In genomic region chr4:82271547-82271946, GRCm38 (mm10) we compare ENCODE assay signal across 14 mouse cellular contexts.
A peak's percentile ranks its signal among the peaks of the same experiment; 100 is the strongest.
DNase-seq lines count a peak whose midpoint lies in the region; ATAC-seq and TF ChIP-seq lines count a peak whose summit lies in the region.
"Had no signal": no experiment of that assay in that cellular context is flagged by ENCODE, and none has a peak within 500 bp of the region (broad histone marks: within the 10 kb centered on the region; RNA-seq: fewer than 3 reads in every experiment).

No protein-coding gene starts in this region.

- WGBS in lung, embryonic 15.5 days = 46% methylated on average over 3 of the region's 3 CpGs
- 56% methylated on average over 3 of the region's 3 CpGs for WGBS in hindbrain, embryonic 11.5 days

- no peak for DNase-seq in gastrocnemius, adult 2 months
- no peak for DNase-seq in gastrocnemius, postnatal 36 days
- DNase-seq in lung, postnatal 4 days = no peak
- DNase-seq in hindbrain, embryonic 11.5 days (ENCODE audit: low spot score) = no peak
- DNase-seq in retina, embryonic 14.5 days (ENCODE audit: low spot score) = peak; percentile 54
- DNase-seq in adrenal gland, postnatal 4 days (ENCODE audit: low spot score in 2 of 2) = no peak
- DNase-seq in urinary bladder, adult 2 months (ENCODE audit: low spot score) = no peak
- DNase-seq: adrenal gland, postnatal 10 days; B cell, adult 2 months; cerebellum, adult 9-11 months had no signal

- H3K9ac ChIP-seq in lung, embryonic 15.5 days = no peak overlapping the region
- H3K9ac ChIP-seq in hindbrain, embryonic 11.5 days (ENCODE audit: low read depth, low read length) = no peak overlapping the region
- H3K9ac ChIP-seq: hindbrain, embryonic 15.5 days; limb, embryonic 12.5 days had no signal

- peak; percentile 15; the same call in 1 of the 2 replicates for TF ChIP-seq CTCF in gastrocnemius, adult 2 months (IDR thresholded peaks at IDR 0.05)

- no peaks in the 10 kb centered on the region for H3K9me3 ChIP-seq in lung, embryonic 15.5 days
- no peaks in the 10 kb centered on the region for H3K9me3 ChIP-seq in hindbrain, embryonic 11.5 days (ENCODE audit: control insufficient read depth, low read length)
- H3K9me3 ChIP-seq: hindbrain, embryonic 15.5 days; limb, embryonic 12.5 days had no signal

- ATAC-seq in lung, embryonic 15.5 days (ENCODE audit: borderline replicate concordance, extremely low read depth, low FRiP score, low TSS enrichment) = no peak
- peak; percentile 86 for ATAC-seq in hindbrain, embryonic 11.5 days (ENCODE audit: low FRiP score)

- no peaks in the 10 kb centered on the region for H3K27me3 ChIP-seq in lung, embryonic 15.5 days
- H3K27me3 ChIP-seq in hindbrain, embryonic 11.5 days (ENCODE audit: control insufficient read depth, insufficient read depth, low read length) = no peaks in the 10 kb centered on the region
- H3K27me3 ChIP-seq: hindbrain, embryonic 15.5 days; limb, embryonic 12.5 days had no signal

- intact Hi-C loops in gastrocnemius, adult 2 months (cut with DNase I) = no loop called here
- intact Hi-C loops in gastrocnemius, postnatal 36 days (cut with DNase I) = no loop called here

- H3K4me3 ChIP-seq in gastrocnemius, adult 2 months = no peak overlapping the region
- no peak overlapping the region for H3K4me3 ChIP-seq in lung, embryonic 15.5 days
- no peak overlapping the region for H3K4me3 ChIP-seq in hindbrain, embryonic 11.5 days (ENCODE audit: low read depth, low read length)
- H3K4me3 ChIP-seq: hindbrain, embryonic 15.5 days; layer of hippocampus, adult 2 months; limb, embryonic 12.5 days had no signal

- H3K36me3 ChIP-seq in lung, embryonic 15.5 days = no peaks in the 10 kb centered on the region
- no peaks in the 10 kb centered on the region for H3K36me3 ChIP-seq in hindbrain, embryonic 11.5 days (ENCODE audit: control insufficient read depth, insufficient read depth, low read length)
- H3K36me3 ChIP-seq: hindbrain, embryonic 15.5 days; limb, embryonic 12.5 days had no signal

- no peak overlapping the region for H3K4me2 ChIP-seq in lung, embryonic 15.5 days
- no peak overlapping the region for H3K4me2 ChIP-seq in hindbrain, embryonic 11.5 days (replicated peaks; ENCODE audit: low read depth, low read length)
- H3K4me2 ChIP-seq: hindbrain, embryonic 15.5 days; limb, embryonic 12.5 days had no signal

- peaks cover 31% of the 10 kb centered on the region for H3K4me1 ChIP-seq in lung, embryonic 15.5 days
- H3K4me1 ChIP-seq in hindbrain, embryonic 11.5 days (replicated peaks; ENCODE audit: control insufficient read depth, insufficient read depth, low read length) = no peaks in the 10 kb centered on the region

- H3K27ac ChIP-seq in gastrocnemius, adult 2 months = no peak overlapping the region
- peak overlapping the region; percentile 92 for H3K27ac ChIP-seq in lung, embryonic 15.5 days
- no peak overlapping the region for H3K27ac ChIP-seq in hindbrain, embryonic 11.5 days (ENCODE audit: low read depth, low read length)
- H3K27ac ChIP-seq: hindbrain, embryonic 15.5 days; layer of hippocampus, adult 2 months; limb, embryonic 12.5 days had no signal
